Mouse (Mus musculus): ENCODE data around the gene Ift122. TPM values are rescaled to one million over a fixed set of nuclear protein-coding genes. Genes with fewer than 3 reads are reported as not detected.

The Ift122 gene
- total RNA-seq, 2 experiments from 2014 or later, result 3.7 TPM; not detected in 1

DNA sequence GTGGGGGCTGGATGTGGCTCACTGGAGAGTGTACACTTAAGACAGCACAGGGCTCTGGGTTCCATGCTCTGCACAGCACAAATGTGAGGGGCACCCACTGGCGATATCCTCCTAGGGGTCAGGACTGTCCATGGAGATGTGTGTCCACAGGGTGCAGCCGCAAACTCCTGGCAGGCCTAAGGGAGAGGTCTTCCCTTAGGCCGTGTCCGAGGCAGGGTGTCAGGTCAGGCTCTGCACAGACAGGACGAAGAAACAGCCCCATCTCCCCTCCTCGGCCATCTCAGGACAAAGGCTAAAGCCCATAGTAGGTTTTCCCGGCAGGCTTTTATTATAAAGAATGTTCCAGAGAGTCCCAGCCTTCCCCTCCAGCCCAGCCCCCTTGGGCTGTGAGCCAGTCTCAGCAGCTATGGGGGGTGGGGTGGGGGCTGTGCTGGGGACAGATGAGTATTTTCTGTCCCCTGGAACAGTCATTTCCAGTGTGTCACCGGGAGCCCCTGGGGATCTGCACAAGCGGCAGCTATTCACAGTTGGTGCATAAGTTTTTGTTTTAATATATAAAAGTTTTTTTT is 101.3 kb downstream of the Ift122 start:
- ATAC-seq (replicated peaks; ENCODE audit: low FRiP score, poor library complexity, severe bottlenecking), result no peak

DNA sequence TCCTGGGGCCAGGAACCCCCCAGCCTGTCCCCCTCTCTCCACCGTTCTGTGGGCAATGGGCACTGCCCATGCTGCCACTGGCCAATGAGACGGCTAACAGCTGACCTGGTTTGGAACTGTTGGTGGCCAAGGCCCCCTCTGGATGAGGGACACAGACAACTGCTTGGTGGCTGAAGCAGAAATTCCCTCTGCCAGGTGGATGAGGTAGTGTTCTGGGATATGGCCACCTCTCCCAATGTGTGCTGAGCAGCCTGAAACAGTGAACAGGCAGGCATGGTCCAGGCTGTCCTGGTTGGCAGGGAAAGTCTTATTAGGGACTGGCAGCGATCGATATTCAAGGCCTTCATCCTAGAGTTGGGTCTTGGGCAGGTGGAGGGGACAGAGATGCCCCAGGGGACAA is 101.9 kb downstream of the Ift122 start:
- no peak for ATAC-seq (replicated peaks; ENCODE audit: low FRiP score, poor library complexity, severe bottlenecking)

DNA sequence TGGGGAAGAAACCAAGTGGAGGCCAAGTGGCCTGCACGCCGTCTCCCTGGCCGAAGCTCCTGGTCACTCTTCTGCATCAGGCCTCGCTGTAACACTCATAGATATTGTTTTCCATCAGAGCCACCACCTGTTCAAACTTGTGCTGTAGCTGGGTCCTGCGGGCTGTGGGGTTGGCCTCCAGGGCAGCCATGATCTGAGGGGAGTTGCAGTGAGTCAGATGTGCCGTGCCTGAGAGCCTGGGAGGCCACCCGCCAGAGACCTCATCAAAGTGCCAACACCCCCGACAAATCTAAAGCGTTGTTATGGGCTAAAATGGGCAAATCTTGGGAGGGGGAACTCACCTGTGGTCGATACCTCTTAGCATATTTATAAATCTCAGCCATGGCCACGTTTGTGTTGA is 102.4 kb downstream of the Ift122 start:
- no peak for ATAC-seq (replicated peaks; ENCODE audit: low FRiP score, poor library complexity, severe bottlenecking)

DNA sequence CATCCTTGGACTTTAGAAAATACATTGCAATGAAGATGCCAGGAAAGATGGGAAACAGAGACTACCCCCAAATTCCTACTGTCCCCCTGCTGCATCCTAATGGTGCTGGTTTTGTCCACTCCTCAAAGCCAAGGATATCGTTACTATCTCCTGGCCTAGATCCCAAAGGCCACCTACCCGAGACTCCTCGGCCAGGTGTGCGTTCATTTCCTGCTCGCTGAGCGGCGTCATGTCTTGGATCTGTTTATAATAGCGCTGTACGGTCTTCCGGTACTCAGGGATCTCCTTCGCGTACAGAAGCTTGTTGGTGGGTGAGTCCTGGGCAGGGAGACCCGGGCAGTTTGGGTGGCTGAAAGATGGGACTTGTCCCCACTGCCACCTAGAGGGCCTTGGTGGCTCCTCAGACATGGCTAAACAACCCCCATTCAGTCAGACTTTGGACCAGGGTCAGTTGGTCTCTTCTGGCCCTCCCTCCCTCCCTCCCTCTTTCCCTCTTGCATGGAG is 103.2 kb downstream of the Ift122 start:
- ATAC-seq (replicated peaks; ENCODE audit: low FRiP score, poor library complexity, severe bottlenecking), result no peak

DNA sequence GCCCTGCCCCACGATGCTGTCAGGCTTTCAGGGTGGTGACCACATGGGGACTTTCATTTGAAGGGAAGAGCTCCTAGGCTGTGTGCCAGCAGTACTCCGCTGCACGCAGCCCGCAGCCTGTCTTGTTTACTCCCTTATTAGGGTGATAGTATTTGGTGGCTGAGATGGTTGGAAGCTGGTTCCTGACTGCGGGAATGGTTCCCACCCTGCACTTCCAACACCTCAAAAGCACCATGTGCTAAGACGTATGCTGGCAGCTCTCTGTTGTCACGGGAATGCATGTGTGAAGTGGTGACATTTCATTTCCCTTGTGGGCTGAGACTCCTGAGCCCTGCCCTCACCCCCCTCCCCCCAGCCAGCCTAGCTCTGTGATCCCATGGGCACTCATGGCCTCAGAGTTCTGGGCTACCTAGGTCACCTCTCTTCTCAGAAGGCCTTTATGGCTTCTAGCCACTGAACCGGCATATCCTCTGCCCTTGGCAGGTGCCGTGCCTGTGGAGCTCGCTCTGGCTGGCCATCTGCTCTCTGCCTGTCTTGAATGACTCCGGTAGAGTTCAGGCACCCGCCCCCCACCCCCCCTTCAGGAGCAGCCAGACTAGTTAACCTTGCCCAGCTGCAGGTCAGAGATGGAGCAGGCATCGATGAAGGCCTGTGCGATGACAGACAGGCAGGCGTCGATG is 103.8 kb downstream of the Ift122 start:
- no peak for ATAC-seq (replicated peaks; ENCODE audit: low FRiP score, poor library complexity, severe bottlenecking)

DNA sequence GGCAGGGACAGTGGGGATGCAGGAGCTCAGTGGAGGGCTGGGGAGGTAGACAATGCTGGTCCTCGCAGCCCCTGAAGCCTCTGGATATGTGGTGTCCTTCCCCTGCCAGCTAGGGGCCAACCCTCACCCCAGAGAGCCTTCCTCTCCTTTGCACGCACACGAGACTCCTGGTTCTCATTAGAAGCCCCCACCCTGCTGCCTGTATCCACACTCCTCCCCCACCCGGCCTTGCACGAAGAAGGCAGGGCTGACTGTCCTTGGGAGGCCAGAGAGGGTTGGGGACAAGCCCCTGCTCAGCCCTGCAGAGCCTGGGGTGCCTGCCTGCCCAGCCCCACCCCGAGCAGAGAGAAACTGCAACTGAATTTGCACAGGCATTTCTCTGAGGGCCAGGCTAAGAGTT is 104.4 kb downstream of the Ift122 start:
- no peak for ATAC-seq (replicated peaks; ENCODE audit: low FRiP score, poor library complexity, severe bottlenecking)

DNA sequence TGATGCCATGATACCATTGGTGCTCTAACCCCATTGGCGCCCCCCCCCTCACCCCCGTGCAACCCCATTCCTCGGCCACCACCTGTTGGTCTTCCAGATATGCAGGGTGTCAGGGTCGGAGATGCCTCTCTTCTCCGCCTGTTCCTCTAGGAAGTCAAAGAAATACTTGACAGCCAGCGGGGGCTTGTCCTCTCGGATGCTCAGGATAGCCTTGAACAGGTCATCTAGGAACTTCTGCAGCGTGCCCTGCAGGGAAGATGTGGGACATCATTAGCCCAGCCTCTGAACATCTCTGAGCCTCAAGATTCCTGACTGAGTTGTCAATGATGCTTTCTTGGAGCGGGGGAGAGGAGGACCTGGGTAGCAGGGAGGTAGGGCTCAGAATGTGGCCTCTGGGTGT is 105.2 kb downstream of the Ift122 start:
- ATAC-seq (replicated peaks; ENCODE audit: low FRiP score, poor library complexity, severe bottlenecking), result no peak

DNA sequence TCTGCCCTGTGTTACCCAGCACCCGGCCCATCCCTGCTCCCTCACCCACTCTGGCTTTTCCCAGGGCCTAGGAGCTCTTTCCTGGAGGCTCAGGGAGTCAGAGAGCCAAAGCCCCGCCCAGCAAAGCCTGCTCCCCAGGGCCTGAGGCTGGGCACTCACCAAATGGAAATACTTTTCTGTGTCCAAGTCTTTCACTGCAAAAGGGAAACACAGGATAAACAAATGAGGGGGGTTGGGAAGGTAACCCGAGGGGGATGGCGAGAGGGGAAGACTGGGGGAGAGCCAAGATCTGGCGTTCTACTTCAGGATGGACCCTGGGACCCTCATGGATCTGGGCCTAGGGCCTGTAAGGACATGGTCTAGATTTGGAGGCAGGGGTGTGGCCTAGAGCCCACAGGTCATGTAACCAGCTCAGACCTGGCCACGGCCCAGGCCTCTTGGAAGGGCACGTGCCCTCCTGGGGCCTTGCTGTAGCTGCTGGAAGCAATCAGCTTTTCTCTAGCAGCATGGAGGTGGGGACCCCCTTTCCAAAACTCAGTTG is 106.0 kb downstream of the Ift122 start:
- no peak for ATAC-seq (replicated peaks; ENCODE audit: low FRiP score, poor library complexity, severe bottlenecking)

DNA sequence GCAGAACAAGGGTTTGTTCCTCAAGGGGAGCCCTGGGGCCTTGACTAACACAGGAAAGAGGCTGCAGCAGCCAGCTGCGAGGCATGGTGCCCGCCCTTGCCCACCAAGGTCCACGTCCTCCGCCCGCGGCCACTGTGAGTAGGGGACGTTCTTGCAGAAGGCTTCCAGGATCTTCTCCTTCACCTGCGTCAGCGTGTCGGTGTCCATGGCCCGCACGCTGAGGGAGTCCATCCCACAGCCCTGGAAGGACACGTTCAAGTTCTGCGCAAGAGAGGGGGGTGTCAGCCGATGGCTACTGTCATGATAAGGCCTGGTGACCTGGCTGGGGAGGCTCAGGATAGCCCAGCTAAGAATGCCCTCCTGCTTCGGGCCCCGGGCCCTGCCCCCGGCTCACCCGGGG is 107.1 kb downstream of the Ift122 start:
- ATAC-seq (replicated peaks; ENCODE audit: low FRiP score, poor library complexity, severe bottlenecking), result no peak

DNA sequence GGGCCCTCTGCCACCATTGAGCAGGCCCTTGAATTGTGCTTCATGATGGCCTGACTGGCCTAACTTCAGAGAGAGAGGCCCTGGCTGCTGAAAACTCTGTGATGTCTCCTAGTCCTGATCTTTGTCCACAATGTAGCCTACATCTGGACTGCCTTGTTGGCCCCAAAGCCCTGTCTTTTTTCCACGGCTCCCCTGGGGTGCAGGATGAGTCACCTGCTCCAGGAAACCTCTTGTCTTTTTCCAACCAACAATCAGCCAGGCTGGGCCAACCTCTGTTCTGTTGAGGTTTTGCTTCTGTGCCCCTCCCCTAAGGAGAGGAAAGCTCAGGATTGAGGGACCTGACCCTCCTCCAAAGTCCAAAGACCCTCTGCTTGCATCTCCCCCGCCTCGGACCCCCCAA is 108.5 kb downstream of the Ift122 start:
- no peak for ATAC-seq (replicated peaks; ENCODE audit: low FRiP score, poor library complexity, severe bottlenecking)

DNA sequence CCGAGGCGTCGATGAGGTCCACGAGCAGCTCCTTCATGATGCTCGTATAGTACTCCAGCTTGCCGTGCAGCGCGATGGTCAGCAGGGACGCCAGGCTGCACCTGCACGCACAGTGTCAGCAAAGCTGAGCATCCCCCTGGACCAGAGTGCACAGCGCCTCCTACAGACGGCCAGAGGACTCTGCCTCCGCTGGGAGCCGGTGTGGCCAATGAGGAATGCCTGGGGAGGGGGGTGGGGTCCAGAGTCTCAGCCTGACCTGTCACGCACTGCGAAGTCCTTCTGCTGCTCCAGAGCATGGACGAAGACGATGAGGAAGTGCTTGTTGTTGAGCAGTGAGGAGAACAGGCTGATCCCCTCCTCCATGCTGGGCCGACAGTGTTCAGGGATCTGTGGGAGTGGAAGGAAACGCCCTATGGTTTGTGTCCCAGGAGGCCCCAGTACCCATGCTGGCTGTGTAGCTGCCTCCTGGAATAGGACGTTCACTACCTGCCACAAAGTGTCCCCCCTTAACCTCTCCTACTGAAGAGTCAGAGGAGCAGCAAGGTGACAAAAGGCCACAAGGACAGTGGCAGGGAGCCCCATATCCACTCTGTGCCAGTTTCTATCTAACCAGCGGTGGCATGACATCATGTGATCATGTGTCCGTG is 109.3 kb downstream of the Ift122 start:
- ATAC-seq (replicated peaks; ENCODE audit: low FRiP score, poor library complexity, severe bottlenecking), result no peak

DNA sequence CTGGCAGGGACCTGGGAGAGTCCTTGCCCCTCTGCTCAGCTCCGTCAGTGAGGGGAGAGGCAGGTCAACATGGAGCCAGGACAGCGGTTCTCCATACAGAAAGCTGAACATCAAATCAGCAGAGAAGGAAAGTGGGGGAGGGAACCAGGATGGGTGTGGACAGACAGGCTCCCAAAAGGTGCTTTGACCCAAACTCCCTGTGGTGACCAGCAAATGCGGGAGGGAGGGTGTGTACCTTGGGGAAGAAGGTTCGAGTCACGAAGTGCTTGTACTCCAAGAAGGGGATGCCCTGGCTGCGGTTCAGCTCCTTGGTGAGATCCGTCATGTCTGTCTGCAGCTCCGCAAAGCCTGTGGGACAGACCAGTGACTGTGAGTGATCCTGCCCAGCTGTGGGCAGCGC is 110.4 kb downstream of the Ift122 start:
- ATAC-seq (replicated peaks; ENCODE audit: low FRiP score, poor library complexity, severe bottlenecking), result no peak

DNA sequence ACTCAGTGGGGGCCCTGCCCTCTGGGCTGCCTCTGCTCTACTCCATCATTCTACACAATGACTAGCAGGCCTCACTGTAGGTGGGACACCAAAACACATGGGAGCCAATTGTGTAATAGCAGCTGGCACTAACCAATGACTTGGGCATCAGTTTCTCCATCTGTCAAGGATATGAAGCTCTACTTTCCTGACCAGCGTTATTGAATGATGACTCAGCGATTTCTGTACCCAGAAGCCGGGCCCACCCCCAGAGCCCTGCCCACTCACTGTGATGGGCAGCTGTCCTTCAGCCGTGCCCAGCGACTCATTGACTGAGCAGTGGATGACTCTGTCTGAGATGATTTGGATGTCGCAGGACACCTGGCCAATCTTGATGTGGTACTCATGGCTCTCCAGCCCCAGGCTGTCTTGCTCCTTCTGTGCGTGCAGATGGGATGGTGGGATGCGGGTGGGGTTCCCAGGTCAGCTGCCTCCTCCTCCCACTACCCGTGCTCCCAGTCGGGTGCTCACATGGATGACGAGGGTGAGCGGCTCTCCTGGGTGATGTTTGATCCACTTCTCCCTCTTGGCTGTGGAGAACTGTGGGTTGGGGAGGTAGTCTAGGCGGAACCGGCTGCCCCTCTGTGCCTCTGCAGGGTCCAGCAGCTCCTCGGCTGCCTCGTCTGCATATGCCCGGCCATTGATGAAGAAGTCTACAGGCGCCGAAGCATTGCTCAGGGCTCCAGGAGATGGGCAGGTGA is 113.1 kb downstream of the Ift122 start:
- ATAC-seq (replicated peaks; ENCODE audit: low FRiP score, poor library complexity, severe bottlenecking), result no peak

DNA sequence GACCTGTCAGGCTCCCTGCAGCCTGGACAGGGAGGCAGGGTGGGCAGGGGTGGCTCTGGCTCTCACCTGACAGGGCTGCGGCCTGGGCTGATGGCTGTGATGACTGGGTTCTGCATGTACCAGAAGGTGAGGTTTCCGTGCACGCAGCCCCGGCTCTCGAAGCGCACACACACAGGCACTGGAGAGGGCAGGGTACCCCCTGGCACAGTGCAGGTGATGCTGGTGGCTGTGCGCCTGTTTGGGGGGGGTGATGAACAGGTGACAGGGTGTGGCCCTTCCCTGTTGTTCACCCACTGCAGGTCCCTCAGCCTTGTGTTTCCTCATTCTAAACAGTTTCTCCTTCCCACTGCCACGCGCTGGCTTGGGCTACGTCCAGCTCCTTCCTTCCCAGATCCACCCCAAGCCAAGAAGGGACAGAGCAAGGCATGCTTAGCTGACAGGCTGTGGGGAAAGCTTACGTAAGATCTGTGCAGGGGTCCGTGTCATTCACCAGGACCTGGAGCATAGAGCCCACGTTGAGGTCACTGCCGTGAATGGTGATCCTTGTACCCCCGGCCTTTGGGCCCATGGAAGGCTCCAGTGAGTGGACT is 114.1 kb downstream of the Ift122 start:
- ATAC-seq (replicated peaks; ENCODE audit: low FRiP score, poor library complexity, severe bottlenecking), result no peak

DNA sequence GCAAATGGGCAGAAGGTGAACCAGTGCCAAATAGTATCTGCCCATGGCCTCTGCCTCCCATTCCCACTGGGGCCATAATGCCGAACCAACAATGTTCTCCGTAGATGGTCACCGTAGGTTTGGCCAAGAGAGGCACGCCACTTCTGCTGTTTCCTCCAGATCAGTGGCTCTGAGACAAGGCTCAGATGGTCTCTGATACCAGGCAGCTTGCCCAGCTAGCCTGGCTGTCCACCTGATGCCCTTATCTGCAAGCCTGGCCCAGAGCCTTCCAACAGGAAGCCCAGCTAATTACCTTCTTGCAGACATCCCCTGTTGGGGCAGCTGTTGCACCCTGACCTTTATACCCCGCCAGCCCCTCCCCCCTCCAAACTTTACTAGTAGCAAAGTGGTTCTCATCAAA is 114.8 kb downstream of the Ift122 start:
- no peak for ATAC-seq (replicated peaks; ENCODE audit: low FRiP score, poor library complexity, severe bottlenecking)

DNA sequence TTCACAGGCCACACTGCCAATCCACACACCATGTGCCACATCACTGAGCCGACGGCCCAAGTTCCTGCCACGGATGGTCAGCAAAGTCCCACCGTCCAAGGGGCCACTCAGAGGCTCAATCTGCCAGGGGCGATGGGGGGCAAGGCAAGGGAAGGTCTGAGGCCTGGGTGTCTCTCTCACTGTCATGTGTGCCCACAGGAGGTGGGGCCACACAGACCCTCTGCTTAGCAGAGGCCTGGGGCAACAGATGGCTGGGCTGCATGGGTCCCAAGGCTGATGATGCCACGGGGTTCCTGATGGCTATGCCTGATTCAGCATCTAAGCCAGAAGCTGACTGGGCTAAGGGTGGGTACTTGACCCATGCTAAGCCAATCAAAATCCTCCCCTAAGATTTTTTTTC is 115.4 kb downstream of the Ift122 start:
- 0 out of 2 replicates have a peak, but pooled peaks have one; percentile 19 for ATAC-seq (replicated peaks; ENCODE audit: low FRiP score, poor library complexity, severe bottlenecking)

DNA sequence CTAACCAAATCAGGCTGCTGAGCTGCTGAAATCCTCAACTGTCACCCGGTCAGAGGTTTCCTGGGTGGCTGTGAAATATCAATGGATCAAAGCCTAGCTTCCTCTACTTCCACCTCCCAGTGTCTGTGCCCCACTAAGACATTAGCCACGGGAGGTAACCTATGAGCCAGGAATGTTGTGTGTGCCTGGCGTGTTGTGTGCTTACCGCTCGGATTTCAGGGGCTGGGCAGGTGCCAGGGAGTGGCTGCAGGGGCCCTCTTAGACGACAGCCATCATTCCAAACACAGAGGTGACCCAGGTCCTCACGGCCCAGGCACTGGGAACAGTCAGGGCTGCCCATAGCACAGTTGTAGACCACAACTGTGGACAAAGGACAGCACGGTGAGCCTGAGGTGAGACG is 115.8 kb downstream of the Ift122 start:
- ATAC-seq (replicated peaks; ENCODE audit: low FRiP score, poor library complexity, severe bottlenecking), result no peak

DNA sequence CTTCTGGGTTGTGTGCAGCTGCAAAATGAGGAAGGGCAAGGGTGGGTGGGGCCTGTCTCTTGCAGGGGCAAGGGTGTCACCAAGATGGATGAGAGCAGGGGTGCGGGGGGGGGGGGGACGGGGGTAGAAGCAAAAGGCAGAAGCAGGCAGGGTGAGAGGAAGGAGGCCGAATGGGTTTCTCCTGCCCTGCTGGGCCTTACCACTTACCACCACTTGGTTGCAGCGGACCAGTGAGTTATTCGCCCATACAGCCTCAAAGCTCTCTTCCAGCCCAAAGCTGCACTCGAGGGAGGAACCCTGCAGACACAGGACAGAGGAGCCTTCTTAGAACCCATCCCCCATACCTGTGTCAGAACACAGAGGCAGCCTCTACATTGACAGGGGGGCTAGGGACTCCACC is 116.7 kb downstream of the Ift122 start:
- ATAC-seq (replicated peaks; ENCODE audit: low FRiP score, poor library complexity, severe bottlenecking), result no peak

DNA sequence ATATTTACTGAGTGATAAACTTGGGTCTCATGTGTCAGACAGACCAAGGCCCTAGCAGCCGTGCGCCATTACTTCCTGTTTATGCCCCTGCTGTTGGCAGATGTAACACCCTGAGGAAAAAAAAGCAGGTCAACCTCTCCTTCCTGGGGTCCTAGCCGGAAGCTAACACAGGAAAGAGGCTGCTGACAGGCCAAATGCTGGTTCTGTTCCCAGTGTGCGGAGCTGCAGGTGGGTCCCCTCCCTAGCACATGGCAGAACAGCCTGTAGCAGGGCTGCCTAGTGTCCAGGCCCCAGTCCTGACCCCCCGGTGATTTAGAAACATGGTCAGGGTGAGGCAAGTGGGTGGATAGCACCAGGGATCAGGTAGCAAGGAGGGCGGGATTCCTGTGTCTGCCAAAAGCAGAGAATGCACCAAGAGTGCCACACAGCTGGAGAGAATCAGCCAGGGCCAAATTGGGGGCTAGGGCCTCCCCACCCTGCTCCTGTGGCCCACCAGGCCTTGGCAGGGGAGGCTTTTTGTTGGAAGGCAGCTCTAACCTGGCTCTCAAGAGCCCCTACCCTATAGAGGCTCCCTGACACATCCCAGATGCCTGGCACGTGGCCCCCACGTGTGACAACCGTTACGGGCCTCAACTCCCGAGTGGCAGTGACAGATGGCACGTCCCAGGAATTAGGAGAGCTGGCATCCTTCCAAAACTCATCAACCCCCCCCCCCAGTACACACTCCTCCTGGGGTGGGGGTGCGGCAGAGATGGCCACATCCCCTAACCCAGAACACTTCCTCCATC is 118.2 kb downstream of the Ift122 start:
- no peak for ATAC-seq (replicated peaks; ENCODE audit: low FRiP score, poor library complexity, severe bottlenecking)

Measured in erythroblast, adult 5-6 weeks (primary cell).